In the genomic region with DNA sequence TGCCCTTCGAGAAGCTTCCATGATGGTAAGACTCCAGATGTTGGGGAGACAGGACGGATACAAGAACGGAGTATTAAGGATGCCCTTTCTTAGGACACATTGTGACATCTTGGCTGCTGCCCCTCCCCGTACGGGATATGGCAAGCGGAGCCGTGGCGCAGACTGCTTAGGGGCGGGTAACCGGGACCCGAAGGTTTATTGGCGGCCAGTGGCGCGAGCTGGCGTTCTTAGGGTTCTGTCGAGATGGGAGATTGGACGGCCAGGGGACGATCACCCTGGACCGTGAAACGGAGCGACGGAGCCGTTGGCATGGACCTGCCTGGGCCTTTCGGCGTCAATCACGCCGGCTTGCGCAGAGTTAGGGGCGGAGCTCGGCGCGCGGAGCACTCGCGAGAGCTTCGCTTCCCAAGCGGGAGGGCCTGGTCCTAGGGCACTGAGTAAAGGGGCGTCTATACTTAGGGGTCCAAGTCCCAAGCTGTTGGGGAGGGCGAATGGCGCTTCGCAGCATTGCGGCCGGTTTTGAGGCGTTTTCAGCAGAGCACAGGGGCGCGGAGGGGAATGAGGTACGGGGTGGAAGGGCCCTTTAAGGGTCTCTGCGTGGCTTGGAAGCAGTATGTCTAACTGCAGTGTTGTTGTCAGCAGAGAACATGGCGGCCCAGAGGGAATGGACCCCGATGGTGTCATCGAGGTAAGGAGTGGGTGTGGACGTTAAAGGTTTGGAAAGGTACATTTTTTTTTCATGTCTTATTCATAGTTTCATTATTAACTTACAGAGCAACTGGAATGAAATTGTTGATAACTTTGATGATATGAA, we compare ENCODE assay signal across 7 mouse cellular contexts. TPM values are rescaled to one million over a fixed set of nuclear protein-coding genes. Genes with fewer than 3 reads are reported as not detected.
A peak's percentile ranks its signal among the peaks of the same experiment; 100 is the strongest.
DNase-seq lines count a peak whose midpoint lies in the region; ATAC-seq lines count a peak whose summit lies in the region.

No protein-coding gene starts in this region.

- no peaks in the 10 kb centered on the region for H3K9me3 ChIP-seq in embryonic facial prominence, embryonic 12.5 days
- H3K9me3 ChIP-seq in limb, embryonic 11.5 days (ENCODE audit: control insufficient read depth, low read length): no peaks in the 10 kb centered on the region
- H3K9me3 ChIP-seq in midbrain, embryonic 13.5 days: no peaks in the 10 kb centered on the region

- no peaks in the 10 kb centered on the region for H3K27me3 ChIP-seq in embryonic facial prominence, embryonic 12.5 days
- H3K27me3 ChIP-seq in limb, embryonic 11.5 days (ENCODE audit: control insufficient read depth, insufficient read depth, low read length): no peaks in the 10 kb centered on the region
- H3K27me3 ChIP-seq in midbrain, embryonic 13.5 days: no peaks in the 10 kb centered on the region

- H3K4me2 ChIP-seq in embryonic facial prominence, embryonic 12.5 days (replicated peaks): peak overlapping the region; percentile 94
- H3K4me2 ChIP-seq in limb, embryonic 11.5 days (ENCODE audit: low read depth, severe bottlenecking): peak overlapping the region; percentile 88
- H3K4me2 ChIP-seq in midbrain, embryonic 13.5 days (replicated peaks): peak overlapping the region; percentile 96

- peak overlapping the region; percentile 97 for H3K27ac ChIP-seq in embryonic facial prominence, embryonic 12.5 days
- H3K27ac ChIP-seq in limb, embryonic 11.5 days (replicated peaks; ENCODE audit: low read depth, low read length): peak overlapping the region; percentile 94
- peak overlapping the region; percentile 96 for H3K27ac ChIP-seq in midbrain, embryonic 13.5 days

- DNase-seq in adrenal gland, postnatal 14 days: peak; percentile 93
- peak; percentile 99 for DNase-seq in heart, adult 11 months
- peak; percentile 86 for DNase-seq in kidney, adult 18-20 months
- peak; percentile 82 for DNase-seq in limb, embryonic 11.5 days (ENCODE audit: low spot score)
- DNase-seq in spleen, adult 12 weeks (ENCODE audit: low spot score): peak; percentile 79

- peak overlapping the region; percentile 100 for H3K9ac ChIP-seq in embryonic facial prominence, embryonic 12.5 days
- peak overlapping the region; percentile 97 for H3K9ac ChIP-seq in limb, embryonic 11.5 days (ENCODE audit: low read length)
- peak overlapping the region; percentile 98 for H3K9ac ChIP-seq in midbrain, embryonic 13.5 days (replicated peaks)

- peaks cover 40% of the 10 kb centered on the region for H3K36me3 ChIP-seq in embryonic facial prominence, embryonic 12.5 days
- peaks cover 17% of the 10 kb centered on the region; the same call in 1 of the 2 replicates for H3K36me3 ChIP-seq in limb, embryonic 11.5 days (ENCODE audit: control insufficient read depth, insufficient read depth, low read length)
- peaks cover 46% of the 10 kb centered on the region for H3K36me3 ChIP-seq in midbrain, embryonic 13.5 days

- ATAC-seq in embryonic facial prominence, embryonic 12.5 days (ENCODE audit: insufficient number of reproducible peaks, insufficient read depth, low FRiP score, low TSS enrichment): peak; percentile 84
- peak; percentile 83 for ATAC-seq in limb, embryonic 11.5 days (ENCODE audit: insufficient number of reproducible peaks, low FRiP score, low TSS enrichment, low read depth)
- ATAC-seq in midbrain, embryonic 13.5 days: peak; percentile 94

- peak overlapping the region; percentile 96 for H3K4me3 ChIP-seq in embryonic facial prominence, embryonic 12.5 days
- peak overlapping the region; percentile 71 for H3K4me3 ChIP-seq in limb, embryonic 11.5 days (ENCODE audit: low read depth, low read length)
- peak overlapping the region; percentile 81 for H3K4me3 ChIP-seq in midbrain, embryonic 13.5 days (replicated peaks)

- peaks cover 20% of the 10 kb centered on the region; the same call in 1 of the 2 replicates for H3K4me1 ChIP-seq in embryonic facial prominence, embryonic 12.5 days
- H3K4me1 ChIP-seq in limb, embryonic 11.5 days (ENCODE audit: control insufficient read depth, insufficient read depth, low read length): peaks cover 8% of the 10 kb centered on the region
- H3K4me1 ChIP-seq in midbrain, embryonic 13.5 days (replicated peaks): peaks cover 48% of the 10 kb centered on the region

- WGBS in embryonic facial prominence, embryonic 12.5 days: under 1% methylated on average over 52 of the region's 52 CpGs
- WGBS in limb, embryonic 11.5 days: under 1% methylated on average over 52 of the region's 52 CpGs
- WGBS in midbrain, embryonic 13.5 days: under 1% methylated on average over 52 of the region's 52 CpGs

RNA-seq across cellular contexts. Expression of a gene that starts 0.9 kb away (rescaled TPM):
- total RNA-seq in adrenal gland, postnatal 14 days (2021): 360 and 379 TPM in 2 replicates
- 243 and 251 TPM in 2 replicates for polyA plus RNA-seq in embryonic facial prominence, embryonic 12.5 days (2016; fragmentation: Nextera tagmentation; extraction: Ambion mirVana)
- 228 and 233 TPM in 2 replicates for polyA plus RNA-seq in limb, embryonic 11.5 days (2014; fragmentation: Nextera tagmentation; extraction: Ambion mirVana)
- 281 and 302 TPM in 2 replicates for polyA plus RNA-seq in midbrain, embryonic 13.5 days (2015; fragmentation: Nextera tagmentation; extraction: Ambion mirVana)

RNA-seq across cellular contexts. Expression of a gene that starts 19.4 kb away (rescaled TPM):
- total RNA-seq in adrenal gland, postnatal 14 days (2021): 14.5 and 15.2 TPM in 2 replicates
- 139 and 150 TPM in 2 replicates for polyA plus RNA-seq in embryonic facial prominence, embryonic 12.5 days (2016; fragmentation: Nextera tagmentation; extraction: Ambion mirVana)
- polyA plus RNA-seq in limb, embryonic 11.5 days (2014; fragmentation: Nextera tagmentation; extraction: Ambion mirVana): 203 and 210 TPM in 2 replicates
- polyA plus RNA-seq in midbrain, embryonic 13.5 days (2015; fragmentation: Nextera tagmentation; extraction: Ambion mirVana): 76.2 and 78.4 TPM in 2 replicates

RNA-seq across cellular contexts. Expression of a gene that starts 38.2 kb away (rescaled TPM):
- total RNA-seq in adrenal gland, postnatal 14 days (2021): 317 and 319 TPM in 2 replicates
- not detected in 2 replicates for polyA plus RNA-seq in embryonic facial prominence, embryonic 12.5 days (2016; fragmentation: Nextera tagmentation; extraction: Ambion mirVana)
- not detected in 2 replicates for polyA plus RNA-seq in limb, embryonic 11.5 days (2014; fragmentation: Nextera tagmentation; extraction: Ambion mirVana)
- polyA plus RNA-seq in midbrain, embryonic 13.5 days (2015; fragmentation: Nextera tagmentation; extraction: Ambion mirVana): 0.12 TPM in 1 of 2 replicates, not detected in the other

RNA-seq across cellular contexts. Expression of a gene that starts 50.5 kb away (rescaled TPM):
- total RNA-seq in adrenal gland, postnatal 14 days (2021): 13.1 and 215 TPM in 2 replicates
- 0.14 TPM in 1 of 2 replicates, not detected in the other for polyA plus RNA-seq in embryonic facial prominence, embryonic 12.5 days (2016; fragmentation: Nextera tagmentation; extraction: Ambion mirVana)
- 0.33 TPM in 1 of 2 replicates, not detected in the other for polyA plus RNA-seq in limb, embryonic 11.5 days (2014; fragmentation: Nextera tagmentation; extraction: Ambion mirVana)
- 0.16 TPM in 1 of 2 replicates, not detected in the other for polyA plus RNA-seq in midbrain, embryonic 13.5 days (2015; fragmentation: Nextera tagmentation; extraction: Ambion mirVana)

Comparison
In these comparisons a context has a peak if more than half of its experiments do, and no peak if none do; other contexts are left out.
1. Peak in every context shown above with its lines: DNase-seq, ATAC-seq, H3K4me3 ChIP-seq and H3K27ac ChIP-seq.